Mouse (Mus musculus) testis, adult 2 months (tissue): ENCODE measurements around the gene Acads. TPM values are rescaled to one million over a fixed set of nuclear protein-coding genes. Genes with fewer than 3 reads are reported as not detected.
"Not testable (repeated sequence)": the region's sequence is repeated elsewhere in the genome, so short reads cannot be mapped to it uniquely, and the experiment has no call there.

Experiments
- H3K27ac ChIP-seq: fragments of 200-500 bp; 2 replicates; pipeline ENCODE4 v1.5.1; 2012; ENCODE audit warnings: low read depth, low read length; ENCODE audit not compliant: control insufficient read depth, insufficient read depth
- H3K27me3 ChIP-seq: fragments of 200-500 bp; 2 replicates; pipeline ENCODE4 v1.6.1; 2012; ENCODE audit warnings: mild to moderate bottlenecking, low read length, moderate library complexity; ENCODE audit not compliant: control insufficient read depth, insufficient read depth
- H3K36me3 ChIP-seq: fragments of 200-500 bp; 2 replicates; pipeline ENCODE4 v1.6.1; 2012; ENCODE audit warnings: mild to moderate bottlenecking, low read length; ENCODE audit not compliant: control insufficient read depth, insufficient read depth
- H3K4me1 ChIP-seq: fragments of 200-500 bp; 2 replicates; pipeline ENCODE4 v1.6.1; 2012; ENCODE audit warnings: low read length; ENCODE audit not compliant: control insufficient read depth, insufficient read depth
- H3K4me3 ChIP-seq: fragments of 200-500 bp; 2 replicates; pipeline ENCODE4 v1.5.1; 2012; ENCODE audit warnings: low read depth, mild to moderate bottlenecking, low read length, moderate library complexity, mixed read lengths; ENCODE audit not compliant: control insufficient read depth
- CTCF ChIP-seq: fragments of 200-500 bp; IDR thresholded peaks from 2 replicates; pipeline ENCODE4 v1.5.1; 2012; ENCODE audit warnings: low read depth, mild to moderate bottlenecking, inconsistent platforms, low read length, moderate library complexity; ENCODE audit not compliant: control insufficient read depth, insufficient read depth, insufficient replicate concordance
- POLR2A ChIP-seq: fragments of 200-500 bp; IDR thresholded peaks from 2 replicates; pipeline ENCODE4 v1.6.1; 2012; ENCODE audit warnings: low read depth, mild to moderate bottlenecking, inconsistent platforms, low read length, moderate library complexity; ENCODE audit not compliant: control insufficient read depth
- polyA plus RNA-seq: library from polyadenylated mRNA; depleted of rRNA; stranded (reverse); fragments of >200 nt; gene quantifications from 2 replicates; pipeline ENCODE4 v1.2.3, GENCODE M21; 2012

Acads gene
- polyA plus RNA-seq, 1 experiment = 12.1 TPM

DNA sequence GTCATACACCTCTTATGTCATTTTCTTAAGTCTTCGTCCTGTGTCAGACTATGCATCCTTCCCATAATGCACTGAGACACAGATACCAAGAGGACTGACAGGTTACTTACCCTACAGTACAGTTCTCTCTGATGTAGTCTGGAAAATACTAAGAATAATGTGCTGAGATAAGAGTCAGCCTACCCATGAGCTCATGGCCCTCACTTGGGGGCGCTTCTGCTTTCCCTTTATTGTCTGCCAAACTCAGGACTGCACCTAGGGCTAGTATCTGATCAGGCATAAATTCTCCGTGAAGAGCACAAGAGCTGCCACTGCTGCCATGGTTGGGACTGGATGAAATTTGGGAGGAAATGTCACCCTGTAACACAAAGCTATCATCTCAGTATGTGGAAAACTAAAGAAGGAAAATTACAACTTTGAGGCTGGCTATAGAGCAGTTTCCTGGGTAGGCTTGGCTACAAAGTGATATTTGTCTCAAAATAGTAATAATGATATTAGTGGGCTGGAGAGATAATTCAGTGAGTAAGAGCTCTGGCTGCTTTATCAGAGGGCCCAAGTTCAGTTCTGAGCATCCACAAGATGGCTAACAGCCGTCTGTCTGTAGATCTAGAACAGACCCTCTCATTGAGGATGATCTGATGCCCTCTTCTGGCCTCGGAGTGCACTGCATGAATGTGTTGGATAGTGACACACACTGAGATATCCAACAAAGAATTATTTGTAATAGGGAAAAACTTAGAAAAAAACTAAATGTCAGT lies 42.8 kb downstream of the Acads start:
- no peaks in the 10 kb centered on the region for H3K27me3 ChIP-seq
- TF ChIP-seq CTCF (no peak), POLR2A (no peak)
- no peak overlapping the region for H3K27ac ChIP-seq
- H3K4me1 ChIP-seq = no peaks in the 10 kb centered on the region
- H3K4me3 ChIP-seq = no peak overlapping the region
- H3K36me3 ChIP-seq = peaks cover 1% of the 10 kb centered on the region; the same call in 1 of the 2 replicates

DNA sequence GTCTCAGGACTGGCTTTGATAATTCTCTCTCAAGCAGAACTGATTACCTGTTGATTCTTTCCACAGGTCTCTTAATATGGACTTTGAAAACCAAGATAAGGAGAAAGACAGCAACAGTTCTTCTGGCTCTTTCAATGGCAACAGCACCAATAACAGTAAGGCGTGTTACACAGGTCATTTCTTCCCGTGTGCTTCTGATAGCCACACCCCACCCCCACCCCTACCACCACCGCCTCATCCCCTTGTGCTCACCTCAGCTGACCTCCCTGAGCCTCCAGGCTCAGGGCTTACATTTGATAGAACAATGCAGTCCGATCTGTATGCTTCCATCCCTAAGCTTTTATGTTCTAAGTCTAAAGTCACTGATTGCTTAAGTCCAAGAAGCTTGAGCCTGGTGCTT lies 44.4 kb downstream of the Acads start:
- Histone ChIP-seq H3K4me1 (no peaks in the 10 kb centered on the region), H3K27me3 (no peaks in the 10 kb centered on the region), H3K27ac (no peak overlapping the region), H3K4me3 (no peak overlapping the region), H3K36me3 (peaks cover 1% of the 10 kb centered on the region; the same call in 1 of the 2 replicates)
- TF ChIP-seq POLR2A (no peak), CTCF (no peak)

DNA sequence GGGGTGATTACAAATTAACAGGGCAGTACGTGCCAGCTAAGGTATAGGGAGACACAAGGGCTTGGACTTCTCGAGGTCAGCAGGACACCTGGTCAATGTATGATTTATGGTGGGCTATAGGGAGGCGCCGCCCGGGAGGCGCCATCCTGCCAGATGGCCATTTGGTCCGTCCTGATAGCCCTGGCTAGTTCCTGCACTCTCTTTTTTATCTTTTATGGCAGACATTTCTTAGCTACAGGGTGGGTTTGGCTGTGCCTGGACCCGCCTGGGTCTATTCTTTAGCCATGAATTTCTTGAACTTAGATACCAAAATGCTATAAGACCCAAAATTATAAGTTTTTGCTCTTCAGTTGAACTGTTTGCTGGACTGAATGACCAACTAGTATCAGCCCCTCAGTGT lies 45.8 kb downstream of the Acads start:
- H3K27me3 ChIP-seq, H3K27ac ChIP-seq, H3K36me3 ChIP-seq, H3K4me3 ChIP-seq, H3K4me1 ChIP-seq: not testable (repeated sequence)

DNA sequence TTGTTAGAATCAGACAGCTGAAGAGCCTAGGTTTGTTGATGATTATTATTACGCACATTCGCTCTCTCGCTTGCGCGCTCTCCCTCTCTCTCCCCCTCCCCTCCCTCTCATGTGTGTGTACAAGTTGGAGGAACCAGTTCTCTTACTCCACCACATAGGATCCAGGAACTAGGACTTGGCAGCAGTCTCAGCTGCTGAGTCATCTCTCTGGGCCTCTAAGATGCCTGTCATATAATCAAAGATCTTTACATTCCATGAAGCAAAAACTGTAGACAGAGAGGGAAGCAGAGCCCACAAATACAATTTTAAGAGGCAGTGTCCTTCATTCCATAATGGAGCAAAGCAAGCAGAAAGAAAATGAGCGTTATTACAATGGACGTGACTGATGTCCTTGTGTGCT lies 47.0 kb downstream of the Acads start:
- no peak overlapping the region for H3K27ac ChIP-seq
- TF ChIP-seq POLR2A = no peak
- no peaks in the 10 kb centered on the region for H3K27me3 ChIP-seq
- H3K4me1 ChIP-seq = no peaks in the 10 kb centered on the region
- H3K36me3 ChIP-seq = peaks cover 2% of the 10 kb centered on the region
- H3K4me3 ChIP-seq = no peak overlapping the region

DNA sequence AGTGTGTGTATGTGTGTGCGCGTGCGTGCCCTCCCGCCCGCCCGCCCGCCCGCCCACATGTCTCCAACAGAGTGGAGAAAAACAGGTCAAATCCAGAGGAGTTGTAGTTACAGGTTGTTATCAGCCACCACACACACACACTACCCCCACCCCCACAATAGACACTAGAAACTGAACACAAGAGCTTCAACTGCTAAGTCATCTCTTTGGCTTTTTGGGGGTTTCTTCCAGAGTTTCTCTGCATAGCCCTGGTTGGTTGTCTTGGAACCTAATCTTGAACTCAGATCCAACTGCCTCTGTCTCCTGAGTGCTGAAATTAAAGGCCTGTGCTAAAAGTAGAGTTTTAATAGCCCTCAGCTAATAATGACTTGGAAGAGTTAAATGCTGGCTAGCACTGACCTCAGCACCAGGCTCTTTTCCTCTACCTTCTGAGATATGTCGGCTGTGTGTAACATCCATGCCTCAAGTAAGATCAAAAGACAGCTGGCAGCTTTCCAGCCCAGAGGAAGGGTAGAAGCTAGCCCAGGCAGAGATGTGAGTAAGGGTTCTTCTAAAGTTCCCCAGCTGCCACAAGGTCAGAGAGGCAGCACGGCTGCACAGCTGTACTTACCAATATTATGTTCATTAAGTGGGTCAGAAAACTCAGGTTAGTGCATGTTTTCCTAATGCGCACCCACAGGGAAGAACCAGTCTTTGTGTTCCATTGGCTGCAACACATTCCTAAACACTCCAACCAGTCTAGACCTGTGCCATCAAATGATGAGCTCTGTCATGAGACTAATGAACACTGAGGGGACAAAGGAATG lies 47.8 kb downstream of the Acads start:
- Histone ChIP-seq H3K36me3 (peaks cover 2% of the 10 kb centered on the region), H3K4me1 (no peaks in the 10 kb centered on the region; the same call in 1 of the 2 replicates), H3K4me3 (no peak overlapping the region), H3K27ac (no peak overlapping the region), H3K27me3 (no peaks in the 10 kb centered on the region)
- TF ChIP-seq POLR2A (no peak), CTCF (no peak)

DNA sequence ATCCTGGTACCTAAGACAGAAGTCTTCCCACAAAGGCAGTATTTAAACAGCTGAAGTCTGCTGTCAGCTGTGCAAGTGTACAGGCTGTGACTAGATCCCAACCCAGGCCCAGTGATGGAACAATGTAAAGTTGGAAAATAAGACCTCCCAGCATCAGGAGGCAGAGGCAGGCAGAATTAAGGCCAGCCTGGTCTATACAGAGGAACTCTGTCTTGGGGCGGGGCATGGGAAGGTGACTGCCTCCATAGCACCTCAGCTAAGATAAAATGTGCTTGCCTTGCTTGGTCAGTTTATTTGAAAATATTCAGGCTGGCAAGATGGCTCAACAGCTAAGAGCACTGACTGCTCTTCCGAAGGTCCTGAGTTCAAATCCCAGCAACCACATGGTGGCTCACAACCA lies 48.7 kb downstream of the Acads start:
- no peak for TF ChIP-seq CTCF
- no peak for TF ChIP-seq POLR2A
- no peak overlapping the region for H3K4me3 ChIP-seq

DNA sequence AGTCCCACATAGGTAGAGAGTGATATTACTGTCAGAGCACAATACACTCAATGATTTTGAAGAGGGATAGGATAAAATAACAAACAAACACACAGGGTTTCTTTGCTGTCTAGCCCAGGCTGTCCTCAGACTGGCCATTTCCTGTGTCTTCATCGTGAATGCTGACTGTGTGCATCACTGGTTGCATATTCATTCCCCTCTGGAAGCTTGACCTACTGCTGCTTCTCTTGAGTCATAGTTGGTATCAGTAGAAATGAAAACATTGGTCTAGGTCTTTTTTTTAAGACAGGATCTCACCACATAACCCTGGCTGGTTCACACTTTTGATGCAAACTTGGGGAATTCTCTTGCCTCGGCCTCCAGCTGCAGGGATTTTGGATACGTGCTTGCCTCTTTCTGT lies 49.5 kb downstream of the Acads start:
- peaks cover 3% of the 10 kb centered on the region for H3K36me3 ChIP-seq
- no peaks in the 10 kb centered on the region for H3K27me3 ChIP-seq
- H3K4me1 ChIP-seq = no peaks in the 10 kb centered on the region; the same call in 1 of the 2 replicates
- H3K4me3 ChIP-seq = no peak overlapping the region
- no peak overlapping the region for H3K27ac ChIP-seq
- TF ChIP-seq CTCF = no peak
- no peak for TF ChIP-seq POLR2A

More for the DNA sequence above, 48.7 kb downstream of the Acads start:
- Histone ChIP-seq H3K27ac (no peak overlapping the region), H3K36me3 (peaks cover 3% of the 10 kb centered on the region), H3K27me3 (no peaks in the 10 kb centered on the region), H3K4me1 (no peaks in the 10 kb centered on the region; the same call in 1 of the 2 replicates)
